Mouse (Mus musculus) G1E (cell line): ENCODE data around the gene Ccl1.

Source experiments
- CTCF ChIP-seq: IDR thresholded peaks from 2 replicates; pipeline ENCODE4 v1.5.1; 2012; ENCODE audit warnings: low read depth, low read length, inconsistent platforms, mixed read lengths
- GATA1 ChIP-seq: IDR thresholded peaks from 2 replicates; pipeline ENCODE4 v1.6.1; 2012; ENCODE audit warnings: borderline replicate concordance, low read length, inconsistent platforms, mixed read lengths
- GATA2 ChIP-seq: IDR thresholded peaks from 2 replicates; pipeline ENCODE4 v1.6.1; 2012; ENCODE audit warnings: low read depth, low read length, inconsistent platforms, borderline replicate concordance
- POLR2AphosphoS5 ChIP-seq: IDR thresholded peaks from 2 replicates; pipeline ENCODE4 v1.6.1; 2012; ENCODE audit warnings: low read depth, low read length, inconsistent platforms; ENCODE audit not compliant: insufficient replicate concordance

DNA sequence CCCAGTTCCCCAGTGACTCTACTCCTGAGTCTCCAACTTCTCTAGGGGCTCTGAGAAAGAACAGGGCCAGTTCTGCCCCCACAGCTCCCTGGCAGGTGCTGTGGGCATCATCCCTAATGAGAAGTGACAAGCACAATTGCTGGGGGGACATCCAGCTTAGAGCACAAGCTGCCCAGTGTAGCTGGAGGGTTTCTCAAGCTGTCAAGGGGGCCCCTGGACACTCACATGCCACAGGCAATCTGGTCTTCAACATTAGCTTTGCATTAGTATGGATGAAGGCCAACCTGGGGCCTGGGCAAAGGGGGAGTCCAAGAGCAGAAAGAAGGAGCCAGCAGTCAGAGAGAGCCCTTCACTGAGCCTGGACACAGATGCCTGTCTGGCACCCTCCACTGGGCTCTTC lies 14.6 kb downstream of the Ccl1 start:
- TF ChIP-seq POLR2AphosphoS5 = no peak
- no peak for TF ChIP-seq CTCF
- no peak for TF ChIP-seq GATA1
- no peak for TF ChIP-seq GATA2
